Mouse (Mus musculus) liver, embryonic 14 days (tissue): ENCODE data around the gene Stk16. TPM values are rescaled to one million over a fixed set of nuclear protein-coding genes. Genes with fewer than 3 reads are reported as not detected.

Experiments
- polyA plus RNA-seq: library from polyadenylated mRNA; depleted of rRNA; stranded (reverse); fragments of >200 nt; gene quantifications from 2 replicates; pipeline ENCODE4 v1.2.3, GENCODE M21; 2012; rRNA removed

Stk16 gene
- polyA plus RNA-seq, result 81.9 and 89.8 TPM in 2 replicates

GRCm38 (mm10) chr1:75210136-75211087 lies at the start of gene Stk16, which contains the start of gene Glb1l:
Gene Stk16, plus strand, starts transcription at chr1:75210838.
Gene Glb1l, minus strand, starts transcription at chr1:75210813.

DNA sequence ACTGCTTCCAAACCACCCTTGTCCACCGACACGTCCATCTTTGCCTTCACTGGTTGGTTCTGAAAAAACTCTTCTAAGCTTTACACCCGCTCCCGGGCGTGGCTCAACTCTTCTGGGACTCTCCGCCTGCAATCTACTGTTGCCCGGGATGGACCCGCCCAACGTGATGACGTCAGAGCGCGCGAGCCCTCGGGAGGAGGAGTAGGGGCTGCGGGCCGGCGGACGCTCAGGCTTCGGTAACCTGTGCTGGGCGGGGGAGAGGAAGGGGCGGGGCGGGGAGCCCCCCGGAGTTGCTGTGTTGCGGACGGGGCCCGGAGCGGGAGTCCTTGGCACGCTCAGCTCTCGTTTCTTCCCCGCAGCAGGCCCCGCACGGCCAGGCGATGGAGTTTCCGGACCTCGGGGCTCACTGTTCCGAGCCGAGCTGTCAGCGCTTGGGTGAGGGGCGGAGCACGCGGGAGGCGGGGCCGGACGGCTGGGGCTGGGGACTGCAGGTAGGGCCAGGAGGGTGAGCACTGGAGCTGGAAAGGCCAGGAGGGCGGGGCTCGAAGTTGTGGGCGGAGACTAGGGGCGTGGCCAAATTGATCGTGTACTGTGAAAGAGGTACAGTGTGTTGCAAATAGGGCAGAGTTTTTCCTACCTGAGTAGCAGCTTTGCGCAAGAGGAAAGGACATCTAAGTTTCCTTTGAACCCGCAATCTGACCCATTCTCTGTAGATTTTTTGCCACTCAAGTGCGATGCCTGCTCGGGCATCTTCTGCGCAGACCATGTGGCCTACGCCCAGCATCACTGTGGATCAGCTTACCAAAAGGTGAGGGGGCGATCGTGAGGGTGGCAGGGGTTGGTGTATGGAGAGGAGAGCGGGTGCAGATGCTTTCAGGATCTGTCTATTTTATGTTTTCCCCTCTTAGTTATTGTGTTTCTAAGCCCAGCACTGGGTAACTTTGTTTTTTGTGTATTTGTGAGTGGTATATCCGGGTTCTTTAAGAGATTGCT lies 41.9 kb upstream of the Stk16 start, which contains the start of gene Zfand2b:
Gene Zfand2b, plus strand, starts transcription at position 175 of the 993 bp plus-strand sequence.

GRCm38 (mm10) chr1:75180105-75180590 lies 30.5 kb upstream of the Stk16 start, which contains the start of gene Abcb6:
Gene Abcb6, minus strand, starts transcription at chr1:75180392.

GRCm38 (mm10) chr1:75191622-75192402 lies 18.8 kb upstream of the Stk16 start, which contains the start of the genes Ankzf1 and Atg9a:
Gene Ankzf1, plus strand, starts transcription at chr1:75192151.
Gene Atg9a, minus strand, starts transcription at chr1:75192196.

DNA sequence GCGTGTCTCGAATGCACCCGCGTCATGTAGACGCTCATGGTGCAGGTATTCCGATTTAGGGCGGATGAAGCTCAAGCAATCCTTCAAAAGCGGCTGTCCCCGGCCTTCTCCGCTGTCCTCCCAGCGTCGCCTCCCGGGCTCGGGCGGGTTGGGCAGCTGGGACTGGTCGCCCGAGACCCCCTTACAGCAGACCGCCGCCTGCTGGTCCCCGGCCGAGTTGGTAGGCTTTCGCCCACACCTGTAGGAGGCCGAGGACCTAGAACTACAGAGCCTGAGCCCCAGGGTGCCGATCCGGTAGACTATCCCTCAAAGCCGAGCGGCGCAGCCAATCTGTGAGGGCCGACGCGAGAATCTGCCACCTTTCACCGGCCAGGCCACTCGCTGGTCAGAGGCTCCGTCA lies 8.9 kb downstream of the Stk16 start, which contains the start of gene Tuba4a:
Gene Tuba4a, minus strand, starts transcription at position 335 of the 400 bp plus-strand sequence.

DNA sequence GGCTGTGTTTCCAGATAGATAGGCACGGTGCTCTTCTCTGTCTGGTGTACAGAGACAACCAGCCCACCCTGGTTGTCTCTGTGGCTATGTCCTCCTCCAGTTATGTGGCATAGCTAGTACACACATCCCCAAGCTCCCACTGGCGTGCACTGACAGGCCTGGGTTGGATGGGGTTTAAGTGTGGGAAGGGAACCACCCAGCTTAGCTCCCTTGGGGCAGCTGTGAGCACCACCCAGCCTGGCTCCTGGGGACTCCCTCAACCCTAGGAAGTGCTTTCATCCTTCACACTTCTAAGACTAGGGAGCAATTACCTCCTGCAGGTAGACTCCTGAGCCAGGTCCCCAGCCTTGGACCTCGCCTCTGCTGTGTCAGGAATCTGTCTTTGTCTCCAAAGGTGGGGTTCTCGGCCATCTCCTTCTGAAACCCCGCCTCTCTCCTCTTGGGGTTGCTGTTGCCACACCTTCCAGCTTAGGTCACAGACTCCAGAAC lies 21.1 kb downstream of the Stk16 start, which contains the start of gene A630095N17Rik:
Gene A630095N17Rik, minus strand, starts transcription at position 439 of the 489 bp plus-strand sequence.

DNA sequence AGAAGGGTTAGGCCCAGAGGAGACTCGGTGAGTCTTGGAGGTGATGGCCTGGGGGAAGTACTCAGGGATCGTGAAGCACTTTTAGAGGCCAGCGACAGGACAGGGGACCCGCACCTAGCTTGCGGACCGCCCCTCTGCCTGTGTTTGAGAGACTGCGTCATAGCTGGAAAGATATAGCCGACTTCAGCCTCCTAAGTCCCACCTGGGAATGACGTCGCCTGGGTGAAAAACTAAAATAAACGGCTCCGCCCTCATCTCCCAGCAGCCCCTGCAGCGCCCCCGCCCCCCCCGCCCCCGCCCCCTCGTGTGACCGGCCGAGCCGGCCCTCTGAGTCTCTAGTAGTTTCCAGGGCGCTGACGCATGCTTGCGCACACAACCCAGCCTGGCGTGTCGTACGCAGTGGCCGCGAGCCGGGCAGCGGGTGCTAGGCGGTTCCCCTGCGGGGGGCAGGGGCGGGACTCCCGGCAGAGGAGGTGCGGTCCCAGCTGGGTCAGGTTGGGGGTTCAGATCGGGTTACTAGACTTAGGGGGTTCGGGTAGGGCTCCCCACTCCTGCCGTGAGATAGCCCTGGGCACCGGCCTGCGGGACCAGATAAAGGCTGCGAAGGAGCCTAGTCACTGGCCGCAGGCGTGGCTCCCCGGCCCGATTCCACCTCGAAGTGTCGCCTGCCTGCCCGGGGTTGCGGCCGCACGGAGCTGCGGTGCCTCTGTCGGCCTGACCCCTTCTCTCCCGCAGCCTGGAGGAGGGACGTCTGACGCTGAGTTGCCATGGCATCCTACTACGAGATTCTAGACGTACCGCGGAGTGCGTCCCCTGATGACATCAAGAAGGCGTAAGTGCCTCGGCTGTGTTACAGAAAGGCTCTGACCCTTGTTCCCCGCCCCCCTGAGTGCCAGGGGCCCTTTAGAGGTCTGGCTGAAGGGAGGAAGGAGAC lies 25.7 kb downstream of the Stk16 start, which contains the start of gene Dnajb2:
Gene Dnajb2, plus strand, starts transcription at position 290 of the 934 bp plus-strand sequence.

GRCm38 (mm10) chr1:75264091-75264880 lies 53.6 kb downstream of the Stk16 start, which contains the start of gene Ptprn:
Gene Ptprn, minus strand, starts transcription at chr1:75264502.

Other genes starting within 250 kb of the Stk16 start
- gene Nhej1, start 85.6 kb upstream of the Stk16 start, polyA plus RNA-seq, result 1.7 and 1.8 TPM in 2 replicates
- 0.96 and 1.4 TPM in 2 replicates for gene Slc23a3, start 76.9 kb upstream of the Stk16 start, polyA plus RNA-seq
- 30.8 and 36.1 TPM in 2 replicates for gene Cnppd1, start 68.1 kb upstream of the Stk16 start, polyA plus RNA-seq
- 49.3 and 56.0 TPM in 2 replicates for gene Retreg2, start 68.1 kb upstream of the Stk16 start, polyA plus RNA-seq
- gene Zfand2b, start 42.2 kb upstream of the Stk16 start, polyA plus RNA-seq, result 34.6 and 37.6 TPM in 2 replicates
- gene Abcb6, start 30.4 kb upstream of the Stk16 start, polyA plus RNA-seq, result 34.5 and 41.1 TPM in 2 replicates
- gene Ankzf1, start 18.7 kb upstream of the Stk16 start, polyA plus RNA-seq, result 8.0 and 8.3 TPM in 2 replicates
- gene Atg9a, start 18.6 kb upstream of the Stk16 start, polyA plus RNA-seq, result 15.8 and 16.8 TPM in 2 replicates
- gene Glb1l, start within 50 bp of the Stk16 start, polyA plus RNA-seq, result 4.6 and 4.7 TPM in 2 replicates
- gene Tuba4a, start 9.0 kb downstream of the Stk16 start, polyA plus RNA-seq, result 98.6 and 185 TPM in 2 replicates
- not detected in 2 replicates for gene A630095N17Rik, start 21.3 kb downstream of the Stk16 start, polyA plus RNA-seq
- gene Dnajb2, start 25.6 kb downstream of the Stk16 start, polyA plus RNA-seq, result 17.4 and 23.0 TPM in 2 replicates
- gene Ptprn, start 53.7 kb downstream of the Stk16 start, polyA plus RNA-seq, result 0.14 and 0.23 TPM in 2 replicates
- gene Resp18, start 67.6 kb downstream of the Stk16 start, polyA plus RNA-seq, result not detected in 2 replicates
- 32.9 and 37.6 TPM in 2 replicates for gene Dnpep, start 107.2 kb downstream of the Stk16 start, polyA plus RNA-seq
- 1.1 and 2.3 TPM in 2 replicates for gene Des, start 149.5 kb downstream of the Stk16 start, polyA plus RNA-seq
- 6.7 and 7.5 TPM in 2 replicates for gene Speg, start 164.5 kb downstream of the Stk16 start, polyA plus RNA-seq
- 31.7 and 35.4 TPM in 2 replicates for gene Gmppa, start 225.1 kb downstream of the Stk16 start, polyA plus RNA-seq
- gene Asic4, start 239.6 kb downstream of the Stk16 start, polyA plus RNA-seq, result 0.03 and 0.06 TPM in 2 replicates